Mouse (Mus musculus) regulatory T cell (primary cell): ENCODE data around the gene Cryz.

Source experiments
- in situ Hi-C: fragments of 300-600 bp; cut with MboI, MseI; formaldehyde crosslinking; loops from one replicate; pipeline ENCODE4 v1.15.1; 2025; ENCODE audit warnings: high pct_unique_total_duplicates

Gene Cryz

DNA sequence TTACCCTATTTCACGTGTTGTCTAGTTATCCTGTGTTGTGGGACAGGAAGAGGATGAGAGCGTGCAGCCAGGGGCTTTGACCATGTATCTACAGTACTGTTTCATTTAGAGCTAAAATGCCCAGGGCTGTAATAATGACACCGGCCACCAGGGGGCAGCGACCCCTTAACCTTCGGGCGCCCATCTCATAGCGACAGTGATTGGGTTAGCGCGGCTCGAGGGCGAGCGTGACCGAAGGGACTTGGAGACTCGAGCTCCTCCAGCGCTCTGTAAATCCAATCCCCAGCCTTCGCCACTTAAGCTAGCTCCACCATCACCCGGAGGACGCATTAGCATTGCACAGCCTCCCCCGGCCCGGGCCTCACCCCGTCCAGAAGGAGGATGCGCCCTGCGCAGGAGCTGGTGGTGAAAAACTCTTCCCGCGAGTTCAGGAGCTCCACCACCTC is at the start of gene Cryz:
Gene Cryz, plus strand, starts transcription at position 224 of the 446 bp plus-strand sequence.
- in situ Hi-C loops, result no loop called here

DNA sequence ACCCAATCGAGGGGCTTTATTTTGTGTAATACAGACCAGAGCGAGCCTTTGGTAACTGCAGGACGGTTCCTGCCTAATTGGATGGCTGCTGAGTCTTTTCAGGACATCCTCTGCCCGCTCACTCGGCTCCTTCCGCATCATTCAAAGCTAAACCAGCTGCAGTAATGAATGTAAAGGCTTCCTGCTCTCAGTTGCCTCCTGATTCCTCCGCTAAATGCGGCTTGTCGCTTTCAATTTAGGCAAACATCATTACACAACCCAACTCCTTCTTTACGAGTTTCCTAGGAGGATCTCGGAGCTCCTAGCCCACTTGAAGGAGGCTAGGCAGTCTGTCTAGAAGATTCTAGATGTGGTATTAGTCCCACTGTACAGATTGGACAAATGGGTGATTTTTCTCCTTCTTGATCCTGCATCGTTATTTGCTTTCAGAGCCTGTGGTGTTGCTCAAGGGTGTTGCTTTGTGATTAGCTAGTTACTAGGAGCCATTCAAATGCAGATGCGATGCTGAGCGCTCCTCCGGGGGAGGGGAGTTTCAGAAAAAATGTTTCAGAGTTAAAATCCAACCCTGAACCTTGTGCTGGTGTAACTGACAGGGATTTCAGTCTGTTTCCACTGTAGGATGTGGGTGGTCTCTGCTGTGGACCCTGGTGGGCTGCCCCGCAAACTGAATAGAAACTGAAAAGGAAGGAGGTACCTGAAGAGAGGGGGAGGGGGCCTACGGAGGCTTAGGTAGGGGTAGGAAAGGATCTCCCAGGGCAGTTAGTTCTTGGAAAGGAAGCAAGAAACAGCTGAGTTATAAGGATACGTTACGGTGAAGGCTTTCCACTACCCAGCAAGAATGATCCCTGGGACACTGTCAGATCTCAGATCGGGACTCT is 48.7 kb upstream of the Cryz start:
- in situ Hi-C loops, result no loop called here

DNA sequence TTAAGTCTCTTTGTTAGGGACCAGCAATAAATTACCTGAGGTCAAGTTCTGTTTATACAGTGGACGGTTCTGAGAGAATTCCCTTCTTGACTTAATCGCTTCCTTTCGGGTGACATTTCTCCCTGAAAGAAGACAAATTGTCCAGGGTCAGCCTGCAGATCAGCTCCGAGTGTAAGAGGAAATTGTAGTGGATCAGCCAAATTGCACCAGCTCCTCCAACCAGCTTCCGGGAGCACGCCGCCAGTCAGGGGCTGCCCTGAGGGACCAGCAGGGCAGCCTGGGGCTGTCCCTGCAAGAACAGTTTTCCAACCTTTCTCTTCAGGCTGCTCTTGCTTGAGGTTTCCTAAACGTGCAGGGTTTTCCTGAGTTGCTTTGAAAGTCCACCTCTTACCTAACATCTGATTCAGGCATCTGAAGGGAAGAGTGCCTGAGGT is 47.6 kb upstream of the Cryz start:
- in situ Hi-C loops, result no loop called here

DNA sequence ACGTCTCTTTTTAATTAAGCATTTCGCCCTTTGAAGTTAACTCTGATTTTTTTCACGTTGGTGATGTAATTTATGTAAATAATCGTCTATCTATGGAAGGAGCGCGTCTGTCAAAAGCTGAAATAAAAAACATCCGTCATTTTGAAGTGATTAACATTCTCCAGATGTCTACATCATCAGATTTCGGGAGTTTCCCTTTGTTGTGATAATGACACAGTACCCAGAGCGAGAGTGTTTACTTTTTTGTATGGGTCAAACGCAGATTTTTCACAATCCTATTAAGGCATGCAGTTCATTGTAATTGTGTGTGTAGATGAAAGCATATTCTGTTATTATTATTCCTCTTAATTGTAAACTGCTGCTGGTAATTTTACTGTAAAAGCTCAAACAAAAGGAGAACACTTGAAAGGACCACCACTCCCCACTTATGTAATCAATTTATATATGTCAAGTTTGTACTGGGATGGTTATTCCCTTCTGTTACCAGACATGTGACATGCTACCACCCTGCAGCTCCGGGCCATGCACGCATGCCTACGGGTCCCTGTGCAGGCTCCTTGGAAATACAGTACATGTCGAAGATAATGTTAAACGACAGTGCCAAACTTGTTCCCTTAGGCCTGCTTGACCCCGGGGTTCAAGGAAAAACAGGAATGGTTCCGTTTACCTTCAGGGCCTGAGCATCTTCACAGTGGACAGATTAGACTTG is 46.0 kb upstream of the Cryz start:
- in situ Hi-C loops, result no loop called here

DNA sequence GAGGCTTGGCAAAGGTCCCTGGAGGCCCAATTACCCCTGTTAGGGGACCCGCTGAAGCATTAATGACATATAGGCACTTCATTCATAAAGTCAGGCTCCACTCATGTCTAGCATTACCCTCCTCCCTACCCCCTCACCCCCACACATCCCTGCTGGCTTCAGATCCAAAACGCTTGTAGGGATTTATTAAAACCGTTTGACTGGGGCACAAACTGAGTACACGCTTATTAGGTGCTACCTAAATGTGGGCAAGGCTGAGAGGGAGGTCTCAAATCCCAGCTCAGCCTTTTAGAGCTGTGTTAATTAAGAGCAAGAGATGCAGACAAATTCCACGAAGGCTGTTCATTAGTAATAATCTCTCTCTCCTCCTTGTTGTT is 45.5 kb upstream of the Cryz start:
- in situ Hi-C loops, result no loop called here

DNA sequence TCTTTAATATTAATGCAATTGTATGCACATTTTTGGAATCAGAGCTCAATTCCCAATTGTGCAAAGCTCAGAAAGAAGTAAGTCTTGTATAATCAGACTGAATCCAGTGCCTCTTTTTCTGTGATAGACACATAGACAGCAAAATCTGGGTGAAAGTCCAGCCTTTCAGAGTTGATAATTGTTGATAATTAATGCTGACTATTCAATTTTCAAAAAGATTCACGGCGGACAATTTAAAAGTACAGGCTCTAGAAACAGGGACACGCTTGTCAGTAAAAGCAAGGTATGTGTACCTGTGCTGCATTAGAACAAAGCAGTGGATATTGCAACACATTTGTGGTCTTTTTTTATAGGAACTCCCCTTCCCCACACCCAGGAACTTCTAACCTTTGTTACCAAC is 34.3 kb upstream of the Cryz start:
- in situ Hi-C loops, result no loop called here

DNA sequence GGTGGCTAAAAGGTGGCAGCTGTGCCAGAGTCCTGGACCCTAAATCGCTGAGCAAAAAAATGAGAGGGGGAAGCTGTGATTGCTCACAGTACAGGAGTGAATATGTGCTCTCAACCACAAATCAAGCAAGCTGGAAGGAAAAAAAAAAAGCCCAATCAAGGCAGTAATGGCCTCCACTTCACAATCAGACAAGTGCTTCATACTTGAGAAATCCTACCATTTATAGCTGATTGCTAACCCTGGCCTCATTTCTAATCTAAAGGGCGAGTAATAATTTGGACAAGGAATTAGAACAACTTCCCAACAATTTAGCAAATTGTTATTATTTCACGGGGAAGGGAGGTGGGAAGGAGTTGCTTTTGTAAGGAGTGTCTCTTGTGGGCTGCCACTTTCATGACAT is 31.1 kb upstream of the Cryz start:
- in situ Hi-C loops, result no loop called here

DNA sequence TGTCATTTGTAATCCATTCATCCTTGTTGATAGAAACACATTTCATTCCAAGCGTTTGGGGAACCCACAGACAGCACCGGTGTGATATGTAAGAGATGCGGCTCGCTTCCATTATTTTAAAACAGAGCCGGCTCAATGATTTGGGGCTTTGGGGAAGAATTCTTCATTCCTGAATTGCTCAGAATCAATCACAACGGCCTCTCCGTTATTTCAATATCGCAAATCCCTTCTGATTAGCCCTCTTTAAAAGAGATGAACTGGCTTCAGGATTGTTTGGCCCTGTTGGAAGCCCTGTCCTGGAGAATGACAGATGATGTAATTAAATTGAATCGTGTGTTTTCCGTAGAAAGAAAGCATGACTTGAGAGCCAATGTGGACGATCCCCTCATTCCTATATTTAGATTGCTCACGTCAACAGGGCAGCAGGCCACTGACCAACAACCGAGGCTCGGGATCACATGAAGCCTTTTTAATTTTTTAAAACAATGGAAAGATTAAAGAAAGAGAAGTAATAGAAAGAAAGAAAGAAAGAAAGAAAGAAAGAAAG is 26.4 kb upstream of the Cryz start:
- in situ Hi-C loops, result loop anchor here (10.0 kb wide), 1 partner anchor 605 kb away; no protein-coding TSS in a partner anchor

DNA sequence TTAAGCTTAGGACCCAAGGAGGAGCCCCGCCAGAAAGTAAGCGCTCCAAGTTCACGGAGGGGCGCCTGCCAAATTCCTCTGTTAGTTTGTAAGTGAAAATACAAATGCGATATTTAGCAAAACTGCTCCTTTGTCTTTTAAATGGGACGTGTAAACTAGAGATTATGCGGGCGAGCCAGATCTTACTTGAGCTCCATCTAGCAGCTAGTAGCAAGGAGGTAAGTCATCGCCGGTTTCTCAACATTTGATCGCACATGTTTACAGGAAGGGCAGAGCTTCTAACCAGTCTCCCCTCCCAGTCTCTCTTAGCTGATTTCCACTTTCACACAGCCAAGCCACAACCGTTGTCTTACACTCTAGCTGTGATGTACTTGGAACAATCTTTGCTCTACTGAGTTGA is 25.7 kb upstream of the Cryz start:
- in situ Hi-C loops, result loop anchor here (10.0 kb wide), 1 partner anchor 606 kb away; no protein-coding TSS in a partner anchor

DNA sequence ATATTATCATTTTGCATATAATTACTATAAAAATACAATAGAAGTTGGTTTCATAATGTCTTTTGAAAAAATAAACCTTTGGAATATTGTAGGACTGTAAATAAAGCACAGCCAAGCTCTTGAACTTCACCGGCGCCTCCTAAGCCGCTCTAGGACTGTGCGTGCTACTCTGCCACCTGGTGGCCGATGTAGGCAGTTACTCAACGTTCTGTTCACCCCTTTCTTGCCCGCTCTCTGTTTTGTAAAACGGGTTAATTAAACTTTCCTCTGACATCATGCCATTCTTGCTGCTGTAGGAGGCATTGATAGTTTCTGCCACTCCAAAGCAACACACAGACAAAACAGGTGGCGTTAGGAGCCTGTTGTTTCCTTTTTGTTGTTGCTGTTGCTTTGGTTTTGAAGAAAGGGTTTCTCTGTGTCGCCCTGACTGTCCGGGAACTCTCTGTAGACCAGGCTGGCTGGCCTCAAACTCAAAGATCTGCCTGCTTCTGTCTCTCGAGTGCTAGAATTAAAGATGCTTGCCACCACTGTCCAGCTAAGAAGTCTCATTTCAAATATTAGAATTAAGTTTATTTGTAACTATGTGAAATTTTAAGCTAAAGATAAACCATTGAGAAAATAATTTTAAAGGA is 24.1 kb upstream of the Cryz start:
- in situ Hi-C loops, result loop anchor here (10.0 kb wide), 1 partner anchor 608 kb away; no protein-coding TSS in a partner anchor

DNA sequence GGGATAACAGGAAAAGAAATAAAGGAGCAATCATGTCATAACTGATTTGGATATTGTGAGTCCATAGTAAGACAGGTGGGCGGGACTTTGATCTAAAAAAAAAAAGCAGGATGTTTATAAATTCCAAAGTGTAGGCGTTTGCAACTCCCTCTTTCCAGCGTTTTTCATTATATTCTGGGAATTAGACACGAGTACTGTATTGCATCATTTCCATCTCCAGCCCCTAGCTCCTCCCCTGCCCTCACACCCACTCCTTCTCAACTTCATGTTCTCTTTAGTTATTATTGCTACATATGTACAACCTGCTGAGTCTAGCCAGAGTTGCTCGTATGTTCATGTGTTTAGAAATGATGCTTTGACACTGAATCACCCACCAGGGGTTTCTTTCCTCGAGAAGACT is 22.8 kb upstream of the Cryz start:
- in situ Hi-C loops, result loop anchor here (10.0 kb wide), 1 partner anchor 609 kb away; no protein-coding TSS in a partner anchor

DNA sequence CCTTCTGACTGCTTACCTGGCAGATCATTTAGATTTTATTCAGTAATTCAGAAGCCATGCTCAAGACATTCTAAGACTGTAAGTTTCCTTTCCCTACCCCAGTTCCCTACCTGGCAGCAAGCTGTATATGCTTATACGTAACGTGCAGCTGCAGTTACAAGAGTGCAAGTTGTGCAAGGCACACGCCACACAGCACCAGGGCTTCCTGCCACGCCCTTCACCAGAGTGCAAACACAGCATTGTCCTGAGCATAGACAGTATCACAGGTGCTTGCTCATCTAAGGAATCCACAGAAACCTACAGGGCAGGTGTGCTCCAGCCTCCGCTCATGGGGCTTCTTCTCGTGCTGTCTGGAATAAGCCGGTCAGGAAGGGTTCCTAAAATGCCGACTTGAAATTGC is 18.6 kb upstream of the Cryz start:
- in situ Hi-C loops, result loop anchor here (5.0 to 10.0 kb wide), 2 partner anchors 311 to 613 kb away; no protein-coding TSS in a partner anchor

DNA sequence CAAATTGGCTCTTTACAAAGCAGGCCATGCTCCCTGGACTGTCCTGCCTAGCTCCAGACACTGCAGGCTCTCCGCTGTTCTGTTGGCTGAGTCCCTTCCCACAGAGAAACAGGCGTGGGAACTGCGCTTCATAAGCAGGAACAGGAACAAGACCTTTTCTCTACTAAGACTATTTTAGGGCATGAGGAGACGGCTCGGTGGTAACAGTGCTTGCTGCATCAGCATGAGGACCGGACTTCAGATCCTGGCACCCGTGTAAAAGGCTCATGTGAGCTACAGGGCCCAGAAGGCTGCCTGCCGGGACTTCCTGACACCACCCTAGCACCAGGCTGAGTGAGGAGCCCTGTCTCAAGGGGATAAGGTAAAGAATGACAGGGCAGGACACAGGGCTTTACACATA is 12.2 kb upstream of the Cryz start:
- in situ Hi-C loops, result no loop called here

DNA sequence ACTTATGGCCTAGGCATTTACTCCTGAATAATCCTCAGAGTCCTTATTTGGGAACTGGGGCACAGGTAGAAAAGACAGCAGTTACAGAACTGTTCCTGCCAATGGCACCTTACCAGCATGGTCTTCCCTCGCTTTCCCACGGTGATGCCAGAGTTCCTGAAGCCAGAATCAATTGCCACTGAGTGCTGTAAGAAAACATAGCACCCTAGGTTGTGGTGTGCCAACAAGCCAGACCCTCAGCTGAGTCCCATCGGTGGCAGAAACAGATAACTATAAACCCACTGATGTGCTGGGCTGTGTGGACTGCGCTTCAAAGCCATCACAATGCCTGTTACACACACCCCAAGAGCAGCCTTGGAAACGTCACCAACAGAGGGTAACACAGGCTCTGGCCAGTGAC is 5.5 kb upstream of the Cryz start:
- in situ Hi-C loops, result loop anchor here (5.0 kb wide), 1 partner anchor 501 kb away; the partner anchor contains the start of genes Fpgt and Lrriq3

DNA sequence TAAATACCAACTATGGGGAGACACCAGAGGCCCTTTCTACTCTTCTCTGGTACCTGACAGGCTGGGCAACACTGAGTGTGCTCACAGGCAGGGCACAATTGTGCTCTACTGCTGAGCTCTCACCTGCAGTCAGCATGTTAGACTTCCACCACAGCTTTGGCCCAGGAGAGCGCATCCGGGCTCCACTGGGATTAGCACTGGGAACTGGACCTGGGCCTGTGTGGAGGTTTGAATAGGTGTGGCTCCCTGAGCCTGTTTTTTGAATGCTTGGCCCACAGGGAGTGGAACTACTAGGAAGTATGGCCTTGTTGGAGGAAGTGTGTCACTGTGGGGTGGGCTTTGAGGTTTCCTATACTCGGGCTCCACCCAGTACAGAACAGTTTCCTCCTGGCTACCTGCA is 4.9 kb upstream of the Cryz start:
- in situ Hi-C loops, result loop anchor here (5.0 kb wide), 1 partner anchor 501 kb away; the partner anchor contains the start of genes Fpgt and Lrriq3

DNA sequence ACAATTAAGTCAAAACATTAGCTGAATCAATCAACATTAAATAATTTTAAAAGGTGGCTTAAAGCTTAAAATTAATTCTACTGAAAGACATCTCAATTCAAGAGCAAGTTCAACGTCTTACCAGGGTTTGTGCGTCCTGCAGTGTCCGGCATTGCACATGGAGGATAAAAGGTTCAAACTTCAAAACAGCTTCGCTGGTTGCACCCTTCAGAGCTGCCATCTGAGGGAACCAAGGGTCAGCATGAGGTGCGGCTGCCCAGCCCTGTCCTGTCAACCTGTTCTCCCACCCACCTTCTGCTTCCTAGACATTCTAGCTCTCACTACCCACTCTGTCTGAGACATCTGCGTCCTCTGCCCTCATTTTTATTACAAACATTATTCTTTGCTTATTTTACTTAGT is 2.9 kb upstream of the Cryz start:
- in situ Hi-C loops, result loop anchor here (5.0 kb wide), 1 partner anchor 499 kb away; the partner anchor contains the start of genes Fpgt and Lrriq3

DNA sequence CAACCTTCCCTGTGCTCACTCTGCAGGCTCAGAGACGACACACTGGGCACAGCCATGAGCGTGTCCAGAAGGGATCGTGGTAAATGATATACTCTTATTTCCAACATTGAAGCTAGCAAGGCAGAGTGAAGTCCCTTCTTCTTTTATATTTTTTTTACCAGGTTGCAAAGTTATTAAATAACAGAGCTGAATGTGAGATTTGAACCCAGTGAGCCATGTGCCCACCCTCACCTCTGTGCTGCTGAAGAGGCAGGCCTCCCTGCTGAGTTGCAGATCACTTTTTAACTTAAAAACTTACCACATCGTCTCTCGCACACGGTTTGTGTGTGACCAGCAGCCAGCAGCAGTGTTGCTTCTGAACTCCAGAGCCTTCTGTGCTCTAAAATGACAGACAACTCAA is 2.4 kb upstream of the Cryz start:
- in situ Hi-C loops, result loop anchor here (5.0 kb wide), 1 partner anchor 498 kb away; the partner anchor contains the start of genes Fpgt and Lrriq3

DNA sequence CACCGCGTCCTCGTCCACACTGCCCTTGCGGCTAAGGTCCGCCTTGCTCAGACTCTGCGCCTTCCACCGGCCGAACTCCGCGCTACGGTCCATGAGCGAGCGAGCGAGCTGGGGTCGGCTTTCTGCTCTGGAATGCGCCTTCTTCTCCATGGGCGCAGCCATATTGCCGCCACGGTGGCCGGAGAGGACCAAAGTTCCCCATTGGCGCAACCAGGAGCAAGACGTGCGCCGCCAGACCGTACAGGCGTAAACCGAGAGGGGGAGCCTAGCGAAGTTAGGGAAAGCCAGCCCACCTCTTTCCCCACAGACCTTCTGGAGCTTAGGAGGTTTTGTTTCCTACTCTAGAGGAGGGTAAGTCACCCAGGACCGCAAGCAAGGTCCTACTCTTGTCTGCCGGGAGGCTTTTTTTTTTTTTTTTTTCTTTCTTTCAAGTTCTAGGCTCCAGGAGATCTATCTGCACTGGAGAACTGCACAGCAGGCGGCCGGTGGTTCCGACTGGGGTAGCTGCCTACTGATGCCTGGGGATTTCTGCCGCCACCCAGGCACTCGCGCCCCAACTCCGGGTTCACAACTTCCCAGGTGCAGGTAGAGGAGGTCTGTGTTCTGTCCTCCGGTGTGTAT is 533 bp downstream of the Cryz start, which contains the start of gene Tyw3:
Gene Tyw3, minus strand, starts transcription at position 171 of the 621 bp plus-strand sequence.
- in situ Hi-C loops, result no loop called here

DNA sequence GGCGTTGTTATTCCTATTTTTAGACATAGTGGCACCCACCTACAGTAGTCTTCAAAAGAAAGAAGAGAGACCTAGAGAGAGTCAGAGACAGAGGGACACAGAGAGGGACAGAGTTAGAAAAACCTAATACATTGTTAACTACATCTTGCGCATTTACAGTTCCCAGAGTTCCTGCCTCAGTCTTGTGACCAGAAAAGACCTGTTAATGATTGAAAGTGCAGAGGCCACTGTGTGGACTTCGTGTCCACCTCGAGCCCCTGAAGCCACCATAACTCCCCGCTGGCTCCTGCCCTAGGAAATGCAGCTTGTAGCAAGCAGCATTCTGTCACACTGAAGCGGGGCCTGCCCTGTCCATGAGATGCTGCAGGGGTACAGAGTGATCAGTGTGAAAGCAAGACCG is 1.1 kb downstream of the Cryz start:
- in situ Hi-C loops, result no loop called here

DNA sequence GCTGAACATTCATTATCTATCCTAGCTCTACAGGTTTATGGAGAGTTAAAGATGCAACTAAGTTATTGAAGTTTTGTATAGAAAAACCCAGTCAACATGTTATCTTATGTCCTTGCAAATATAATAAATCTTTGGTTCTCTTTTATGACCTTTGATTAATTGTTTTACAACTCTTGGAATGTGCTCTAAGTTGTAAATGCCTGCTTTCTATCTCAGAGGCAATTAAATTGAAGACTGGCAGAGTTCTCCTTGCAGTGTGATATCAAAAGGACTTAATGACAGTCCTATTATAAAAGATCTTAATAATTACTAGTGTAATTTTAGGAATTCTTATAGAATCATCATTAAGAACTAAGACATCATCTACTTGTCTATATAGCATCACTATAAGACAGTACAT is 5.6 kb downstream of the Cryz start:
- in situ Hi-C loops, result no loop called here

DNA sequence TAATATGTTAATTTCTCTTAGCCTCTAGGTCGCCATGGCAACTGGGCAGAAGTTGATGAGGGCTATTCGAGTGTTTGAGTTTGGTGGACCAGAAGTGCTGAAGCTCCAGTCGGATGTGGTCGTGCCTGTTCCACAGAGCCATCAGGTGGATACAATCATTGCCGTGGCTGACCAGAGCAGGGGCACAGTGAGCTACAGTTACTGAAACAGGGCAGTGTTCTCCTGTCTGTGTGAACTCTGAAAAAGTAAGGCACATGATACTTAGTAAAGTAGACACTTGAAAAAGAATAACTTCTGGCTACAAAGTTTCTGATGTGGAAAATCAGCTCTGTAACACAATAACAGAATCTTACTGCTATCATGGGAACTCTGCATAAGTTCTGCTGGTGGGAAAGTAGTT is 8.4 kb downstream of the Cryz start:
- in situ Hi-C loops, result no loop called here
